Mouse (Mus musculus): ENCODE measurements around the gene Rab40b. TPM values are rescaled to one million over a fixed set of nuclear protein-coding genes. Genes with fewer than 3 reads are reported as not detected.
"Not testable (repeated sequence)": the region's sequence is repeated elsewhere in the genome, so short reads cannot be mapped to it uniquely, and the experiment has no call there.

The Rab40b gene
- polyA plus RNA-seq, 1 experiment, result 0.51 TPM

GRCm38 (mm10) chr11:121368731-121369130 is 19.3 kb downstream of the Rab40b start:
- no peak overlapping the region for H3K27ac ChIP-seq (ENCODE audit: insufficient read depth, low read depth, low read length)
- no peaks in the 10 kb centered on the region for H3K36me3 ChIP-seq (ENCODE audit: control insufficient read depth, insufficient read depth, low read length)
- WGBS, result 58% methylated on average over 1 of the region's 1 CpGs
- H3K27me3 ChIP-seq (ENCODE audit: control insufficient read depth, insufficient read depth, low read length), result no peaks in the 10 kb centered on the region
- H3K4me3 ChIP-seq (ENCODE audit: low read depth, low read length), result no peak overlapping the region
- no peaks in the 10 kb centered on the region for H3K4me1 ChIP-seq (ENCODE audit: control insufficient read depth, insufficient read depth, insufficient read length, low read length)
- no peak for TF ChIP-seq CTCF (IDR thresholded peaks at IDR 0.05; ENCODE audit: extremely low read depth, insufficient read length, insufficient replicate concordance, low read depth, low read length)

GRCm38 (mm10) chr11:121367170-121367707 is 20.8 kb downstream of the Rab40b start:
- WGBS, result 62% methylated on average over 5 of the region's 5 CpGs
- TF ChIP-seq CTCF (IDR thresholded peaks at IDR 0.05; ENCODE audit: extremely low read depth, insufficient read length, insufficient replicate concordance, low read depth, low read length) (no peak), POLR2A (IDR thresholded peaks at IDR 0.05; ENCODE audit: low read depth, low read length) (no peak)
- Histone ChIP-seq H3K36me3 (ENCODE audit: control insufficient read depth, insufficient read depth, low read length) (no peaks in the 10 kb centered on the region), H3K27ac (ENCODE audit: insufficient read depth, low read depth, low read length) (no peak overlapping the region), H3K27me3 (ENCODE audit: control insufficient read depth, insufficient read depth, low read length) (no peaks in the 10 kb centered on the region), H3K4me1 (ENCODE audit: control insufficient read depth, insufficient read depth, insufficient read length, low read length) (no peaks in the 10 kb centered on the region), H3K4me3 (ENCODE audit: low read depth, low read length) (no peak overlapping the region)

GRCm38 (mm10) chr11:121362212-121362611 is 25.8 kb downstream of the Rab40b start:
- TF ChIP-seq CTCF (IDR thresholded peaks at IDR 0.05; ENCODE audit: extremely low read depth, insufficient read length, insufficient replicate concordance, low read depth, low read length) (no peak; the same call in 1 of the 2 replicates), POLR2A (IDR thresholded peaks at IDR 0.05; ENCODE audit: low read depth, low read length) (no peak)
- H3K4me3 ChIP-seq (ENCODE audit: low read depth, low read length), result no peak overlapping the region
- WGBS, result 30% methylated on average over 5 of the region's 5 CpGs
- H3K27me3 ChIP-seq (ENCODE audit: control insufficient read depth, insufficient read depth, low read length), result no peaks in the 10 kb centered on the region
- H3K4me1 ChIP-seq (ENCODE audit: control insufficient read depth, insufficient read depth, insufficient read length, low read length), result no peaks in the 10 kb centered on the region
- H3K36me3 ChIP-seq (ENCODE audit: control insufficient read depth, insufficient read depth, low read length), result no peaks in the 10 kb centered on the region
- no peak overlapping the region for H3K27ac ChIP-seq (ENCODE audit: insufficient read depth, low read depth, low read length)

- Histone ChIP-seq H3K4me3 (ENCODE audit: low read depth, low read length) (peak within 1 kb of the TSS; percentile 97), H3K27me3 (ENCODE audit: control insufficient read depth, insufficient read depth, low read length) (no peaks in the 10 kb centered on the region), H3K27ac (ENCODE audit: insufficient read depth, low read depth, low read length) (peak within 1 kb of the TSS; percentile 80), H3K4me1 (ENCODE audit: control insufficient read depth, insufficient read depth, insufficient read length, low read length) (peaks cover 9% of the 10 kb centered on the region; the same call in 1 of the 2 replicates), H3K36me3 (ENCODE audit: control insufficient read depth, insufficient read depth, low read length) (no peaks in the 10 kb centered on the region)
- WGBS, result under 1% methylated on average over 69 of the region's 69 CpGs
- TF ChIP-seq POLR2A (IDR thresholded peaks at IDR 0.05; ENCODE audit: low read depth, low read length) (peak; percentile 82), CTCF (IDR thresholded peaks at IDR 0.05; ENCODE audit: extremely low read depth, insufficient read length, insufficient replicate concordance, low read depth, low read length) (no peak)
Measured at GRCm38 (mm10) chr11:121354091-121354707, 33.9 kb downstream of the Rab40b start, which contains the start of gene Wdr45b. Gene Wdr45b (minus strand): TSS chr11:121354445.

GRCm38 (mm10) chr11:121353326-121354090 is 34.5 kb downstream of the Rab40b start:
- TF ChIP-seq CTCF (IDR thresholded peaks at IDR 0.05; ENCODE audit: extremely low read depth, insufficient read length, insufficient replicate concordance, low read depth, low read length) (peak; percentile 21; the same call in 1 of the 2 replicates), POLR2A (IDR thresholded peaks at IDR 0.05; ENCODE audit: low read depth, low read length) (no peak)
- H3K36me3 ChIP-seq (ENCODE audit: control insufficient read depth, insufficient read depth, low read length), result no peaks in the 10 kb centered on the region
- 2% methylated on average over 39 of the region's 41 CpGs for whole genome bisulfite sequencing
- H3K4me1 ChIP-seq (ENCODE audit: control insufficient read depth, insufficient read depth, insufficient read length, low read length), result peaks cover 9% of the 10 kb centered on the region; the same call in 1 of the 2 replicates
- H3K27me3 ChIP-seq (ENCODE audit: control insufficient read depth, insufficient read depth, low read length), result no peaks in the 10 kb centered on the region
- peak overlapping the region; percentile 97 for H3K4me3 ChIP-seq (ENCODE audit: low read depth, low read length)
- H3K27ac ChIP-seq (ENCODE audit: insufficient read depth, low read depth, low read length), result peak overlapping the region; percentile 80

- not testable (repeated sequence) for H3K4me1 ChIP-seq (ENCODE audit: control insufficient read depth, insufficient read depth, insufficient read length, low read length); H3K36me3 ChIP-seq (ENCODE audit: control insufficient read depth, insufficient read depth, low read length); H3K27me3 ChIP-seq (ENCODE audit: control insufficient read depth, insufficient read depth, low read length); H3K4me3 ChIP-seq (ENCODE audit: low read depth, low read length); H3K27ac ChIP-seq (ENCODE audit: insufficient read depth, low read depth, low read length)
- TF ChIP-seq CTCF (IDR thresholded peaks at IDR 0.05; ENCODE audit: extremely low read depth, insufficient read length, insufficient replicate concordance, low read depth, low read length), result 0 out of 2 replicates have a peak, but pooled peaks have one; percentile 24
- 65% methylated on average over 3 of the region's 3 CpGs for WGBS
Measured at GRCm38 (mm10) chr11:121348727-121349126, 39.3 kb downstream of the Rab40b start.

GRCm38 (mm10) chr11:121348166-121348565 is 39.9 kb downstream of the Rab40b start:
- H3K4me3 ChIP-seq (ENCODE audit: low read depth, low read length), result no peak overlapping the region
- 0 out of 2 replicates have a peak, but pooled peaks cover 4% of the 10 kb centered on the region for H3K4me1 ChIP-seq (ENCODE audit: control insufficient read depth, insufficient read depth, insufficient read length, low read length)
- H3K36me3 ChIP-seq (ENCODE audit: control insufficient read depth, insufficient read depth, low read length), result 0 out of 2 replicates have a peak, but pooled peaks cover 4% of the 10 kb centered on the region
- H3K27me3 ChIP-seq (ENCODE audit: control insufficient read depth, insufficient read depth, low read length), result no peaks in the 10 kb centered on the region
- H3K27ac ChIP-seq (ENCODE audit: insufficient read depth, low read depth, low read length), result no peak overlapping the region
- TF ChIP-seq CTCF (IDR thresholded peaks at IDR 0.05; ENCODE audit: extremely low read depth, insufficient read length, insufficient replicate concordance, low read depth, low read length) (no peak), POLR2A (IDR thresholded peaks at IDR 0.05; ENCODE audit: low read depth, low read length) (no peak)
- WGBS, result 45% methylated on average over 2 of the region's 2 CpGs

Data from small intestine, adult 2 months (tissue).